Mouse (Mus musculus): Measurements from ENCODE around the gene Vmn2r81. TPM values are rescaled to one million over a fixed set of nuclear protein-coding genes. Genes with fewer than 3 reads are reported as not detected.

The Vmn2r81 gene
- not detected for polyA plus RNA-seq (2017; shearing (Covaris generic))

DNA sequence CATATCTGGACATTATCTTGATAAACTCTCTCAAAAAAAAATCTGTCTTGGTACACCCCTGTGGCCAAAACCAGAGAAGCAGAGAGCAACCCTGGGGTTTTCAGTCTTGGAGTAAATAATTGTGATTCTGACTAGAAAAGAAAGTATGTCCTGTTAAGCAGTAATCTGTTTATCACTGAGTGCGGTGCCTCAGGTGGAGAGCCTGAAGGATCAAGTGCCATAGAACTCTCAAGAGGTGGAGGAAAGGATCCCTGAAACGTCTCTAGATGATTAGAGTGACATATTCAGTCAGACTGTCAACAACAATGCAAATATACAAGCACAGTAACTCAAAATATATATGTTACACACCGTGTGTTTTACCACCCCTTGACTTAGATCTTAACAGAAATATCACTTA, at the start of gene Vmn2r81:
Vmn2r81 (plus strand) TSS at position 301 of the 400 bp plus-strand sequence.

Other genes with a start within 250 kb of the Vmn2r81 start
- gene Olfr1351, start 235.2 kb upstream of the Vmn2r81 start, polyA plus RNA-seq (2017; shearing (Covaris generic)), result not detected
- not detected for gene Olfr57, start 219.0 kb upstream of the Vmn2r81 start, polyA plus RNA-seq (2017; shearing (Covaris generic))
- 33.3 TPM for gene 2610008E11Rik, start 150.1 kb upstream of the Vmn2r81 start, polyA plus RNA-seq (2017; shearing (Covaris generic))
- not detected for gene Vmn2r80, start 98.9 kb upstream of the Vmn2r81 start, polyA plus RNA-seq (2017; shearing (Covaris generic))
- gene Vmn2r82, start 108.8 kb downstream of the Vmn2r81 start, polyA plus RNA-seq (2017; shearing (Covaris generic)), result not detected
- gene Vmn2r83, start 221.0 kb downstream of the Vmn2r81 start, polyA plus RNA-seq (2017; shearing (Covaris generic)), result not detected

Measured in CD4-positive, CD25-positive, alpha-beta regulatory T cell, adult 9 weeks (primary cell).